ENCODE assay signal across 8 mouse cellular contexts in the genomic region with DNA sequence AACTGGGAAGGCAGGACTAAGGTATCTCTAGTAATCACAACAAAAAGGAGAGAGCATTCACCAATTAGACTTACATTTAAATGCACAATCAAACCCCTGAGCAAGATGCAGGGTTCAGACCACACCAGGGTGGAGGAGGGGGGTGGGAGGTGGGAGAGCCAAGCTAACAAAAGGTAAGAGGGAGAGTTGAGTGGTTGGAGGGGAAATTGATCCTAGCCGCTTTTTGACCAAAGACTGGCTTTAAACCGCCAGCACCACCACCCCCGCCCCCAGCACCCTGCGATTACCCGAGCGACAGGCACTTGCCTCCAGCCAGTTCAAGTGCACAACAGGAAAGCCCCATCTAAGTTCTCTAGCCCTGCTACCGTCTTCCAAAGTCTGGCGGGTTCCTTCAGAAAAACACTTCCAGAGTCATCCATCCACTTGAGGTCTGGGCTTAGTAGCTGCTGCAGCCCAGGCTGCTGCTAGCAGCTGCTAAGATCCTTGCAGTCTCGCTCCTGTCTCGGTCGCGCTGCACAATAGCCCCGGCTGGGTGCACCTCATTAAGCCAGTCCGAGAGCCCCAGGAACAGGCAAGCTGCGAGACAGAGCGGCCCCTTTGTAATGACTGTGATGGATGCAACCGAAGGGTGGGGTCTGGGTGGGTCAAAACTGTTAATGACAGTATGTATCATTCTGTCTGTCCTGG. TPM values are rescaled to one million over a fixed set of nuclear protein-coding genes. Genes with fewer than 3 reads are reported as not detected.
DNase-seq lines count a peak whose midpoint lies in the region; ATAC-seq lines count a peak whose summit lies in the region.

No protein-coding gene starts in this region.

- peak overlapping the region; percentile 35 for H3K4me3 ChIP-seq in limb, embryonic 12.5 days (replicated peaks)

- peaks cover 30% of the 10 kb centered on the region for H3K27me3 ChIP-seq in limb, embryonic 12.5 days

- DNase-seq in cerebellum, postnatal 10 days, result peak; percentile 51 to 55
- no peak for DNase-seq in cerebellum, postnatal 36 days
- peak; percentile 8 for DNase-seq in right cerebral cortex, adult 18-20 months
- DNase-seq in right cerebral cortex, postnatal 4 days, result no peak
- DNase-seq in yolk sac, embryonic 10.5 days (ENCODE audit: low spot score), result peak; percentile 4
- no peak for DNase-seq in urinary bladder, adult 2 months (ENCODE audit: low spot score)
- no peak for DNase-seq in layer of hippocampus, adult 9-10 months (ENCODE audit: low spot score)

- H3K27ac ChIP-seq in limb, embryonic 12.5 days, result no peak overlapping the region

- ATAC-seq in limb, embryonic 12.5 days (ENCODE audit: insufficient number of reproducible peaks, insufficient read depth, low FRiP score, low TSS enrichment, low read depth), result no peak; the same call in 1 of the 2 replicates

- H3K9ac ChIP-seq in limb, embryonic 12.5 days (replicated peaks), result no peak overlapping the region

- under 1% methylated on average over 17 of the region's 17 CpGs for WGBS in limb, embryonic 12.5 days

- H3K4me1 ChIP-seq in limb, embryonic 12.5 days (replicated peaks), result peaks cover 11% of the 10 kb centered on the region

- H3K9me3 ChIP-seq in limb, embryonic 12.5 days, result no peaks in the 10 kb centered on the region

- peak overlapping the region; percentile 65 for H3K4me2 ChIP-seq in limb, embryonic 12.5 days

- H3K36me3 ChIP-seq in limb, embryonic 12.5 days, result no peaks in the 10 kb centered on the region

RNA-seq across cellular contexts. Expression of a gene that starts 0.9 kb away (rescaled TPM):
- 3.8 and 4.7 TPM in 2 replicates for polyA plus RNA-seq in limb, embryonic 12.5 days (2016; fragmentation: Nextera tagmentation; extraction: Ambion mirVana)
- 0.58 and 1.1 TPM in 2 replicates for polyA plus RNA-seq in urinary bladder, adult 2 months (2012; rRNA removed)

Comparison
In these comparisons a context has a peak if more than half of its experiments do, and no peak if none do; other contexts are left out.
1. DNase-seq: peak in cerebellum, postnatal 10 days (2 of 2), right cerebral cortex, adult 18-20 months (single experiment) and yolk sac, embryonic 10.5 days (single experiment); none in cerebellum, postnatal 36 days (0 of 2), right cerebral cortex, postnatal 4 days (single experiment), urinary bladder, adult 2 months (single experiment) and layer of hippocampus, adult 9-10 months (single experiment).